Mouse (Mus musculus) mature B cell (primary cell): ENCODE measurements around the gene Gm49361.

Experiments used
- in situ Hi-C: fragments of 300-500 bp; cut with MboI; formaldehyde crosslinking; loops from 2 replicates; pipeline ENCODE4 v1.14.3; 2019

Gene Gm49361

DNA sequence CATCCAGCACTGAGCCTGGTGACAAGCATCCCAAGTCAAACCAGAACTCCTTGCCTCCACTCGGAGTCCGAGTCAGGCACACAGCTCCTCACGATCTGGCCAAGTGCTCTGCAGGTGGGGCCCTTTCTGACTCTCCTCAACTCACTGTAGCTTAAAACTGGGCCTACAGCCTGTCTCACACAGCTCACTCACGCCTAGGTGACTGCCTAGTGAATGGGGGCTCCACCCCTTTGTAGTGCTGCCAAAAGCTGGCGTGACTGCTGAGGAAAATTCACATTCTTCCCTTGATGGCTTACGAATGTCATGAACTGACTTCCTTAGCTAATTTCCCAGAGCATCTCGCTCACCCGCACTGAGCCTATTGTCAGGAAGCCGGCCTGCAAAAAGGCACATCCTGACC is 15.4 kb downstream of the Gm49361 start:
- in situ Hi-C loops: no loop called here

DNA sequence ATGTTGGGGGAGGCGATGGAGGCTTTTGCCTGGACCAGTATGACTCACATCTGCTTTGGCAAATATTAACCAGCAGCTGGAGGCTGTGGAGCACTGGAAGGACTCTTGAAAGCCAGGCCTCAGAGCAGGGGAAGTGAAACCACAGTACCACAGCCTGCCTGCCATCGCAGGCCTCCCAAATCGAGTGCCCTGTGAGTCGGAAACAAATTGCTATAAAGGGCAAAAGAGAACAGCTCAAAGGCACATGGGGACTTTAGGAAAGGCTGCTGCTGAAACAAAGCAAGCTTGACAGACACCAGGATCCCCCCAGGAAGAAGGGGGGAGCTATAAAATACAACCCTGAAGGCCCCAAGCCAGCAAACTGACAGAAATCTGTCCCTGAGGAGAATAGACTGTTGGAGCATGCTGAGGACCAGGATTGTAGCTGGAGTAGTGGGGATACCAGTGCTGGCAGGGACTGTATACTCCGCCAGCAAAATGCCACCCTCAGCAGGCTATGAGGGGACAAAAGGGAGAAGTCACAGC is 15.9 kb downstream of the Gm49361 start:
- in situ Hi-C loops: no loop called here

DNA sequence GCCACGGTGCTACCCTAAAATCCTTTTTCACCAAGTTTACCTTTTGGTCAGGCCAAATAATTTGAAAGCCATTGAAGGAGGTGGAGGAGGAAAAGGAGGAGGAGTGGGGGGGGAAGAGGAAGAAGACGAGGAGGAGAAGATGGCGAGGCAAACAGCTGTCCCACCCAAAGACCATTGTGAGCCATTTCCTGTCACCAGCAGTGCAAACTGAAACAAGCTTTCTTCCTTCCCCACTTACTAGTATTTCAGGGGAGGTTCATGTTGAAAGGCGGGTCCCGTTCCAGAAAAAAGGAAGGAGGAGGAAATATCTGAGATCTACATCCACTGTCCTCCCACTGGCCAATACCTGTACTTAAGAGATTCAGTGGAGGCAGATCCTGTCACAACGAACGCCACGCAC is 16.5 kb downstream of the Gm49361 start:
- in situ Hi-C loops: no loop called here

DNA sequence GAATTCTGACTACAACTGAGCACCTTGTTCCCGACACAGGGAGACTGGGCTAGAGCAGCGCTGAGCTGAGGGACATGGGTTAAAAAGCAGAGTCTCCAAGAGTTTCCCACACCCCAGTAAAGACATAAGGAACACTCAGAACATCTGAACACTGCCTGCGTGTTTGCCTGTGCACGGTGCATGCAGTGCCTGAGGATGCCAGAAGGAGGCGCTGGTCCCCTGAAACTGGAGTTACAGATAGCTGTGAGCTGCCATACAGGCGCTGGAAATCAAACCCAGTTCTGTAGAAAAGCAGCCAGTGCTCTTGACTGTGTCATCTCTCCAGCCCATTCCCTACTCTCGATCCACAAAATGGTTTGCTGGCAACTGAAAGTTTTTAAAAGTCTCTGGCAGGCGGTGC is 19.7 kb downstream of the Gm49361 start:
- in situ Hi-C loops: no loop called here

DNA sequence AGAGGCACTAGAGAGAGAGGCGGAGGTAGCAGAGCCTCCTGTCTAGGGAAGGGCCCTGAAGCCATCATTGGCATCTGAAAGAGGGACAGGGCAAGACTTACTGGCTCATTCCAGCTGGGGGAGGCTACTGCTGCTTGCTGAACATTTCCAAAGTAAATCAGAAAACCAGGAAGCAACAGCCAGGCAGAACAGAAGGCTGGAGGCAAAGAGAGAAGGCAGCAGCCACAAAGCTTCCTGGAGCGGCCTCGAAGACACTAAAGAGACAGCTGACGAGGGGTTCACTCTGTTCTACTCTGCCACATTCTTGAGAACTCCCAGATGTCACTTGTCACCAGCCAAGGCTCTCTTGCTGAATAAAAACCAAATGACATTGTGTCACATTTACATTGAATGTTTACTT is 21.4 kb downstream of the Gm49361 start:
- in situ Hi-C loops: no loop called here

DNA sequence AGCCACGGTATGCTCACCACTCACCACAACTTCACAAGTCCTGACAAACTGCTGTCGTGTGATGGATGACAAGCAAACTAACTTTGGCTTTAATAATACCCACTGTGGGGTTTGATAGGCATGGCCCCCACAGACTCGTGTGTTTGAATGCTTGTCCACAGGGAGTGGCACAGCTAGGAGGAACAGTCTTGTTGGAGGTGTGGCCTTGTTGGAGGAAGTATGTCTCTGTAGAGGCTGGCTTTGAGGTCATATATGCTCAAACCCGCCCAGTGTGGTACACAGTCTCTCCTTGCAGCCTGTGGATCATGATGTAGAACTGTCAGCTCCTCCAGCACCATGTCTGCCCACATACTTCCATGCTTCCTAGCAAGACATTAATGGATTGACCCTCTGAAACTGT is 27.7 kb downstream of the Gm49361 start:
- in situ Hi-C loops: no loop called here

GRCm38 (mm10) chr14:57716601-57717245 is 29.2 kb downstream of the Gm49361 start:
- in situ Hi-C loops: no loop called here

DNA sequence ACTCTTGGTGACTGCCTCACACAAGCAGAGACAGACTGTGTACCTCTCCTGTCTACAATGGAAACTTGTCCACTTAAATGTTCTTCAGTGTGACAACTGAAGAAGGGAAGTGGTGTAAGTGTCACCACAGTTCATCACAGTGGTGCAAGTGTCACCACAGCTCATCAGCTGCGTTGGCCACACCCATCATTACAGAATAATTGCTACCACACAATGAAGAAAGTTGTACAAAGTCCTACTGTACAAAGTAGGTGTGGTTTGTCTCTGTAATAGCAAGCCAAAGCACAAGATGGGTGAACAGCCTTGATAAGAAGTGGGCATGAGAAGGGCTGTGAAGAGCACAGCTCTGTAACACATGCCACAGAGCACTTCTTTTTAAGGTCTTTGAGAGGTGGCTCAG is 33.0 kb downstream of the Gm49361 start:
- in situ Hi-C loops: no loop called here

DNA sequence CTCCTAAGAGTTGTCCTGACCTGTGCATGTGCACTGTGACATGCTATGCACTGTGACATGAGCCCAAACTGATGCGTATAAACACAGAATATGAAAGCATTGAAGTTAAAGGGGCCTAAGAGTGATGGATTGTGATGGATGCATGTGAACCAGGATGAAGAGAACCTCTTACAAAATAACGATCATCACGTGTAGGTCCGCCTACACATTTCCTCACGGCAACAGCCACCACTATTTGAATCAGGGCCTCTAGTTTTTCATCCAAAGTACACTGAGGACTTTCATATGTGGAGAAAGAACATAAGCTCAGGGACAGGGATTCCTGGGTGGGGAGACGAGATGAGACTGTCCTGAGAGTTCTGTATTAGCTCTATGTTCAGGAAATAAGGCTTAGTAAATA is 34.8 kb downstream of the Gm49361 start:
- in situ Hi-C loops: no loop called here

GRCm38 (mm10) chr14:57709171-57709570 is 36.7 kb downstream of the Gm49361 start:
- in situ Hi-C loops: no loop called here

- in situ Hi-C loops: no loop called here
Measured at GRCm38 (mm10) chr14:57708580-57708979, 37.3 kb downstream of the Gm49361 start.

DNA sequence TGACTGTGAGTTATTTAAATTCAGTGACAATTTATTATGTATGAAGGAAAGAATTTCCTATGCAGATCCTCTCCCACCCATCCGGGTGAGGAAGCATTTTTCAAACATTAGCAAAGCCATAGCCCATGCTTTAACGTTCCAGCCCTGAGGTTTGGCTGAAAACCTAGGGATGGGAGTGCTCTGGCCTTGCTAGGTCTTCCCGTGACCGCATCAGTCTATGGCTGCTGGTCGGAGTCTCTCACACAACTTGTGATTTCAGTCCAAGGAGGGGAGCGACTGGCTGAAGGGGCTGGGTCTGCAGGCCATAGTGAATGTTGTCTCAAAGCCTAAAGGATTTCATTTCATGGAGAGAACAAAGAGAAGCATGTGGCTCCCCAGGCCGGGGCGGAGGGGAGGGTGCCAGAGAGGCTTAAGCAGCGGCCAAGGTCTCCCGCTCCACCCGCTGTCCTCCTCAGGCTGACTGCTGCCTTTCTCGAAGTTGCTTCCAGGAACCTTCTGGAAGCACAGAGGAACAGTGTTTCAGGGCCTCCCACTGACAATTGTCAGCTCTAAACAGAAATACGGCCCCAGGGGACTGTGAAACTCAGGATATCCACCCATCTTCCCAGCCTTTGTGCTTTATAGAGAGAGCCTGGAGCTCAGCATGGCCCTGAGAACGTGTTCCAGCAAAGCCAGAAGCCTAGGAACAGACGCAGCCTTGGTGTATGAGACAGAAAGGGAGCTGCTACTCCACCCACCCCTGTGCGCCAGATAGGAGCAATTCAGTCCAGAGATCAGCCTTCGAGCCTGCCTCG is 38.6 kb downstream of the Gm49361 start:
- in situ Hi-C loops: no loop called here

DNA sequence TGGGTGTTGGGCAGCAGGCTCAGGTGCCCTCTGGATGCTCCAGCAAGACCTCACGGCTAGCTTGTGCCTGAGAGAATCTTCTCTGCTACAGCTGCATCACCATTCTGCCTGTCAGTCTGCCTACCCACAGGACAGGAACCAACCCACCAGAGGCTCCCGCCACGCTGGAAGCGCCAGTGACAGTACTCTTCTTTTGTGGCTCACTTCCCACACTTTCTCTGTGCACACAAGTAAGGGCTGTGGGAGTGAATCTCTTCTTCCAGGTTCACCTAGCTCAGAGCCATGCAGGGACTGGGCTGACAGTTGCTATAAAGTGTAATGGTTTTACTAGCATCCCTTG is 39.2 kb downstream of the Gm49361 start:
- in situ Hi-C loops: no loop called here

DNA sequence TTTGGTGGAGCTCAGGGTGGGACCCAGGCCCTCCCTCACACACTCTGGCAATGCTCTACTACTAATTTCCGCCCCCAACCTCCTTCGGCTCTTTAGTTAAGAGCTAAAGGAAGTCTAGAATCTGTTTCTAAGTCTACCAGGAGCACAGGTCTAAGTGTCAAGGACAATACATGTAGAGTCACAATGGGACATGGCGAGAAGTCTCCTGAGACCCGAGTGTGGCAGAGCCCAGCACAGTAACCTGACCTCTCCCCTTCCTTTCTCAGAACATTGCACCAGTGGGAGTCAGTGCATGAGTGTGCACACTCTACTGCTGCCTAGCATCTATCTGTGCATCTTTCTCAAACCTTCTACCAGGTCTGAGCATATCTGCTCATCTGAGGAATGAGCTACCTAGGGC is 40.1 kb downstream of the Gm49361 start:
- in situ Hi-C loops: no loop called here

DNA sequence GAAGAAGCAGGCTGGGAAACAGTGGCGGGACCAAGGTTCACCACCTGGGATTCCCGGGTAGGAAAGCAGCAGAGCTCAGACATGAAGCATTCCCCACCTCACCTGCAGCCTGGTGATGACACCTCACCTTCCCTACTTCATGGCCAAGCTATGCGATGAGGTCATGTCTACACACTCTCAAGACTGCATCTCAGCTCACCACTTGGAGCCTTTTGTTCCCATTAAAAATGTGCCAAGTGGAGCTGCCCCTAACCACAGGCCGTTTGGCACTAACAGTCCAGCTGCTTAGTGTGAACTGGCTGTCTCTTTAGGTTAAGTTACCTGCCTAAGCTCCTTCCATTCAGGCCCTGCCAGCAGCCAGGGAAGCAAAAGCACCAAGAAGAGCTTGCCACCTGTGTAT is 40.8 kb downstream of the Gm49361 start:
- in situ Hi-C loops: no loop called here

GRCm38 (mm10) chr14:57701915-57702477 is 43.9 kb downstream of the Gm49361 start:
- in situ Hi-C loops: no loop called here

GRCm38 (mm10) chr14:57699461-57699970 is 46.4 kb downstream of the Gm49361 start:
- in situ Hi-C loops: no loop called here

GRCm38 (mm10) chr14:57699016-57699415 is 46.9 kb downstream of the Gm49361 start:
- in situ Hi-C loops: no loop called here

- in situ Hi-C loops: no loop called here
Measured at GRCm38 (mm10) chr14:57696066-57696465, 49.8 kb downstream of the Gm49361 start.

DNA sequence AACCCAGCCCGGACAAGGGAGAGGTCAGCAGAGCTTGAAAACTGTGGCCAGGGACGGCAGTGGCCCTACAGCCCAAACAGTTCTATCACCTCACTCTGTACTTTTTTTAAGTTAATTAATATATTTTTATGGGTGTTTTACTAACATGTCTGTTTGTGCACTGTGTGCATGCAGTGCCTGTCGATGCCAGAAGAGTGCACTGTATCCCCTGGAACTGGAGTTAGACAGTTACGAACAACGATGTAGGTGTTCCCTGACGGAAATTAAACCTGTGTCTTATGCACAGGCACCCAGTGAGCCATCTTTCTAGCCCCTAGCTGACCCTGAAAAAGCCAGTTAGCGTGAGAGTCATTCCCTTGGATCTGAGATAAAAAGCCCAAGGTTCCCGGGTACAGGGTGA is 50.4 kb downstream of the Gm49361 start:
- in situ Hi-C loops: no loop called here

DNA sequence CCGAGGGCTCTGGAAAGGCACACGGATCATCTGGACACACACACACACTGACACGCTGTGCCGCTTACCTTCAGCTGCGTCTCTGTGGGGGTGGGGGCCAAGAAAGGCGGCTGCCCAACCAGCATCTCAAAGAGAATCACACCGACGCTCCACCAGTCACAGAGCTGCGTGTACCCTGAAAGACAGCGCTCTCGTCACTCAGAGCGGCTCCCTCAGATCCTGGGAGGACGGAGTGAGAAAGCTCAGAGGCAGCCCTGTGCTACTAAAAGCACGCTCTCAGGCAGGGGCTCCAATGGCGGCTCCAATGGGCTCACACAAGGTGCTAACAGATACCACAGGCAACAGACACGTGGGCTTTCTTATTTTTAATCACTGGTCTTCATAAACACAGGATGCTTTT is 51.7 kb downstream of the Gm49361 start:
- in situ Hi-C loops: no loop called here

GRCm38 (mm10) chr14:57692517-57693130 is 53.3 kb downstream of the Gm49361 start:
- in situ Hi-C loops: no loop called here

DNA sequence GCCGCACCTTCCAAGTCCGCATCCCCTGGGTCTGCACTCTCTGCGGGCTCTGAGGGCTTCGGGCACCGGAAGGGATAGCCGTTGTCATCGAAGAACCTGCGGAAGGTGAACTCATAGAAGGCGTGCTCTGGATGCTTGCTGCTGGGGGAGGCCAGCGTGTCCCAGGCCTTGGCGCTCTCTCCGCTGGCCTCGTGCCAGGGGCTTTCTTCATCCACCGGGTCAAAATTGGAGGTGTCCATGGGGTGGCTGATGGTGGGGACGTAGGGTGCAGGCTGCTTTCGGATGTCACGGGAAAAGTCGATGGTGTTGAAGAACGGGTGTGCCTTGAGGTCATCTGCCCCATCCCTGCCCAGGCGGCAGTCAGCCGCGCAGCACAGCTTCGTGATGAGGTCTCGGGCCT is 54.6 kb downstream of the Gm49361 start:
- in situ Hi-C loops: no loop called here
